Mouse (Mus musculus) limb, embryonic 14.5 days (tissue): ENCODE measurements at regions not wholly inside any gene's neighbourhood (a gene's known extent, or its start where the extent isn't known, plus 50 kb on each side); places are given as distances from the start of the nearest gene placed in this dataset.

Experiments used
- ATAC-seq: fragments of 200-750 bp; cut with Nextera tagmentation; 2 replicates; pipeline ENCODE4 v1.8.0; 2017; ENCODE audit warnings: low read depth, moderate number of reproducible peaks, moderate TSS enrichment; ENCODE audit not compliant: low FRiP score
- DNase-seq: peaks from one replicate; pipeline ENCODE4 v3.0.0-alpha.2; 2015; ENCODE audit warnings: low spot score
- H3K27ac ChIP-seq: fragments of 300-500 bp; sonication (generic); replicated peaks from 2 replicates; pipeline ENCODE4 v1.5.1; 2014; ENCODE audit warnings: low read depth, mild to moderate bottlenecking, low read length, moderate library complexity, mixed read lengths
- H3K27me3 ChIP-seq: fragments of 300-500 bp; sonication (generic); 2 replicates; pipeline ENCODE4 v1.6.1; 2014; ENCODE audit warnings: low read length, mixed read lengths; ENCODE audit not compliant: control insufficient read depth, insufficient read depth
- H3K36me3 ChIP-seq: fragments of 300-500 bp; sonication (generic); 2 replicates; pipeline ENCODE4 v1.6.1; 2014; ENCODE audit warnings: mild to moderate bottlenecking, low read length, moderate library complexity, mixed read lengths; ENCODE audit not compliant: control insufficient read depth, insufficient read depth
- H3K4me1 ChIP-seq: fragments of 300-500 bp; sonication (generic); 2 replicates; pipeline ENCODE4 v1.6.1; 2014; ENCODE audit warnings: antibody characterized with exemption, low read length, mixed read lengths; ENCODE audit not compliant: control insufficient read depth, insufficient read depth
- H3K4me2 ChIP-seq: fragments of 300-500 bp; sonication (generic); replicated peaks from 2 replicates; pipeline ENCODE4 v1.6.1; 2014; ENCODE audit warnings: low read depth, mild to moderate bottlenecking, low read length, moderate library complexity; ENCODE audit not compliant: severe bottlenecking
- H3K4me3 ChIP-seq: fragments of 300-500 bp; sonication (generic); replicated peaks from 2 replicates; pipeline ENCODE4 v1.5.1; 2014; ENCODE audit warnings: low read length
- H3K9ac ChIP-seq: fragments of 300-500 bp; sonication (generic); 2 replicates; pipeline ENCODE4 v1.6.1; 2014; ENCODE audit warnings: mild to moderate bottlenecking, low read depth, low read length, moderate library complexity; ENCODE audit not compliant: severe bottlenecking
- H3K9me3 ChIP-seq: fragments of 300-500 bp; sonication (generic); 2 replicates; pipeline ENCODE4 v1.6.1; 2016; ENCODE audit warnings: low read length; ENCODE audit not compliant: control insufficient read depth
- POLR2A ChIP-seq: fragments of 200-500 bp; IDR thresholded peaks from 2 replicates; pipeline ENCODE4 v1.8.0; 2012; ENCODE audit warnings: inconsistent platforms, mild to moderate bottlenecking, moderate library complexity, borderline replicate concordance; ENCODE audit not compliant: insufficient read depth, insufficient read length; ENCODE audit errors: extremely low read depth
- WGBS: fragments of 180-500 bp; shearing (Covaris S2); extraction: QIAGEN DNeasy Blood & Tissue Kit; methylation state at CpG from one replicate; pipeline ENCODE4 v1.1.7; 2014; 5-methylcytosine and 5-hydroxymethylcytosine counted together

- Histone ChIP-seq H3K9me3 (no peaks in the 10 kb centered on the region), H3K4me3 (no peak overlapping the region), H3K27ac (no peak overlapping the region), H3K9ac (no peak overlapping the region), H3K4me1 (no peaks in the 10 kb centered on the region), H3K4me2 (no peak overlapping the region), H3K36me3 (no peaks in the 10 kb centered on the region), H3K27me3 (no peaks in the 10 kb centered on the region)
- DNase-seq (no peak), ATAC-seq (no peak)
- TF ChIP-seq POLR2A: no peak
- WGBS: 82% methylated on average over 4 of the region's 4 CpGs
These were observed 739.1 kb downstream of the Olfm4 start for GRCm38 (mm10) chr14:80722766-80723531.

- TF ChIP-seq POLR2A: no peak
- WGBS: 75% methylated on average over 5 of the region's 5 CpGs
- Histone ChIP-seq H3K9me3 (no peaks in the 10 kb centered on the region), H3K9ac (no peak overlapping the region), H3K27me3 (no peaks in the 10 kb centered on the region), H3K4me1 (no peaks in the 10 kb centered on the region), H3K27ac (no peak overlapping the region), H3K36me3 (no peaks in the 10 kb centered on the region), H3K4me2 (no peak overlapping the region), H3K4me3 (no peak overlapping the region)
- no peak for DNase-seq
- no peak for ATAC-seq
These were observed 747.3 kb downstream of the Olfm4 start for GRCm38 (mm10) chr14:80731194-80731593.
